Mouse (Mus musculus) liver, embryonic 13.5 days (tissue): ENCODE data around the gene Spdya. TPM values are rescaled to one million over a fixed set of nuclear protein-coding genes. Genes with fewer than 3 reads are reported as not detected.
"Not testable (repeated sequence)": the region's sequence is repeated elsewhere in the genome, so short reads cannot be mapped to it uniquely, and the experiment has no call there.

Experiments
- ATAC-seq: fragments of 200-750 bp; cut with Nextera tagmentation; 2 replicates; pipeline ENCODE4 v1.8.0; 2017; ENCODE audit warnings: low read depth, mild to moderate bottlenecking, moderate number of reproducible peaks, moderate library complexity
- DNase-seq: peaks from one replicate; pipeline ENCODE4 v3.0.0; 2022
- H3K27ac ChIP-seq: fragments of 300-500 bp; sonication (generic); 2 replicates; pipeline ENCODE4 v1.5.1; 2015; ENCODE audit warnings: moderate library complexity, mild to moderate bottlenecking, inconsistent platforms
- H3K27me3 ChIP-seq: fragments of 300-500 bp; sonication (generic); 2 replicates; pipeline ENCODE4 v1.6.1; 2015; ENCODE audit warnings: mild to moderate bottlenecking, inconsistent platforms
- H3K36me3 ChIP-seq: fragments of 300-500 bp; sonication (generic); 2 replicates; pipeline ENCODE4 v1.6.1; 2015; ENCODE audit warnings: mild to moderate bottlenecking, inconsistent platforms
- H3K4me1 ChIP-seq: fragments of 300-500 bp; sonication (generic); replicated peaks from 2 replicates; pipeline ENCODE4 v1.6.1; 2015; ENCODE audit warnings: inconsistent platforms
- H3K4me2 ChIP-seq: fragments of 300-500 bp; sonication (generic); 2 replicates; pipeline ENCODE4 v1.6.1; 2015; ENCODE audit warnings: inconsistent platforms, mild to moderate bottlenecking, moderate library complexity
- H3K4me3 ChIP-seq: fragments of 300-500 bp; sonication (generic); replicated peaks from 2 replicates; pipeline ENCODE4 v1.5.1; 2015; ENCODE audit warnings: mild to moderate bottlenecking, inconsistent platforms
- H3K9ac ChIP-seq: fragments of 300-500 bp; sonication (generic); 2 replicates; pipeline ENCODE4 v1.6.1; 2015; ENCODE audit warnings: mild to moderate bottlenecking, inconsistent platforms
- H3K9me3 ChIP-seq: fragments of 300-500 bp; sonication (generic); replicated peaks from 2 replicates; pipeline ENCODE4 v1.6.1; 2016; ENCODE audit warnings: inconsistent platforms
- WGBS: fragments of 180-500 bp; shearing (Covaris S2); methylation state at CpG from one replicate; pipeline ENCODE4 v1.1.7; 2015; ENCODE audit not compliant: insufficient replicate concordance; 5-methylcytosine and 5-hydroxymethylcytosine counted together
- polyA plus RNA-seq: library from polyadenylated mRNA; unstranded; fragments of >200 nt; fragmentation: Nextera tagmentation; extraction: Ambion mirVana; gene quantifications from 2 replicates; pipeline ENCODE4 v1.2.1, GENCODE M21; 2015

The Spdya gene
- polyA plus RNA-seq, 1 experiment from 2014 or later, result 0.23 TPM

- Histone ChIP-seq H3K9ac (no peak overlapping the region), H3K36me3 (peaks cover 94% of the 10 kb centered on the region), H3K4me1 (no peaks in the 10 kb centered on the region), H3K27ac (no peak overlapping the region), H3K4me3 (no peak overlapping the region), H3K27me3 (no peaks in the 10 kb centered on the region), H3K4me2 (no peak overlapping the region), H3K9me3 (no peaks in the 10 kb centered on the region)
- ATAC-seq (no peak), DNase-seq (no peak)
- 72% methylated on average over 8 of the region's 8 CpGs for WGBS
Observed at GRCm38 (mm10) chr17:71636786-71637185, 84.9 kb downstream of the Spdya start.

GRCm38 (mm10) chr17:71637750-71638265 lies 85.9 kb downstream of the Spdya start:
- peaks cover 96% of the 10 kb centered on the region for H3K36me3 ChIP-seq

GRCm38 (mm10) chr17:71639056-71639455 lies 87.2 kb downstream of the Spdya start:
- H3K9me3 ChIP-seq, H3K9ac ChIP-seq, H3K4me2 ChIP-seq, H3K27me3 ChIP-seq, H3K27ac ChIP-seq, H3K4me1 ChIP-seq, ATAC-seq, DNase-seq, H3K4me3 ChIP-seq: not testable (repeated sequence)
- WGBS, result 69% methylated on average over 5 of the region's 5 CpGs
- H3K36me3 ChIP-seq, result peaks cover 91% of the 10 kb centered on the region

More at GRCm38 (mm10) chr17:71637750-71638265, 85.9 kb downstream of the Spdya start:
- Histone ChIP-seq H3K4me2 (no peak overlapping the region), H3K4me1 (no peaks in the 10 kb centered on the region), H3K27ac (no peak overlapping the region), H3K4me3 (no peak overlapping the region), H3K9me3 (no peaks in the 10 kb centered on the region), H3K27me3 (no peaks in the 10 kb centered on the region), H3K9ac (no peak overlapping the region)
- ATAC-seq (no peak), DNase-seq (no peak)
- WGBS, result 67% methylated on average over 4 of the region's 4 CpGs

Other genes with a start within 250 kb of the Spdya start
- 23.0 and 24.9 TPM in 2 replicates for gene Emilin2, start 240.1 kb upstream of the Spdya start, polyA plus RNA-seq
- gene Gm4707, start 92.1 kb upstream of the Spdya start, polyA plus RNA-seq, result 0.75 and 1.1 TPM in 2 replicates
- 37.2 and 39.3 TPM in 2 replicates for gene Smchd1, start 76.7 kb upstream of the Spdya start, polyA plus RNA-seq
- gene Ndc80, start 25.2 kb upstream of the Spdya start, polyA plus RNA-seq, result 36.0 and 45.5 TPM in 2 replicates
- 57.4 and 66.1 TPM in 2 replicates for gene Wdr43, start 63.8 kb downstream of the Spdya start, polyA plus RNA-seq
- gene Togaram2, start 121.2 kb downstream of the Spdya start, polyA plus RNA-seq, result not detected in 2 replicates
- 0.02 TPM in 1 of 2 replicates, not detected in the other for gene Pcare, start 200.8 kb downstream of the Spdya start, polyA plus RNA-seq
- gene Clip4, start 216.4 kb downstream of the Spdya start, polyA plus RNA-seq, result 0.17 and 0.54 TPM in 2 replicates